Mouse (Mus musculus) monocyte, adult 2 months (primary cell): ENCODE data around the gene Taar4.

Experiments
- DNase-seq, 2 experiments: peaks; one replicate each; pipeline ENCODE4 v3.0.0; 2022; ENCODE audit warnings: low spot score in 2 of 2, low read depth in 1 of 2

Gene Taar4

DNA sequence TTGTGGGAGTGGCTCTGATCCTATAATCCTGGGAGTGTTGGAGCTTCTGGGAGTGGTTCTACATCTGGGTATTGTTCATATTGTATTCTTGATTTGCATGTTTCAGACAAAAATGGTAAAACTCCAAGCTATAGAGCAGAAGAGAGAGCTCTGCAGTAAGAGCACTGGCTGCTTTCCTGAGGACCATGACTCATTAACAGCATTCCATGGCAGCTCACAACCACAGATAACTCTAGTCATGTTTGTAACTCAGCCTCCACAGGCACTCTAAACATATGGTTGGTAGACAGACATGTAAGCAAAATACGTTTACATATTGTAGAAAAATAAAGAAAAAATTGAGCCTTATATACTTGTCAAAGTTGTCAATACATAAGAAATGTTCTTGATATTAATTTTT is 46.1 kb downstream of the Taar4 start:
- no peak for DNase-seq

DNA sequence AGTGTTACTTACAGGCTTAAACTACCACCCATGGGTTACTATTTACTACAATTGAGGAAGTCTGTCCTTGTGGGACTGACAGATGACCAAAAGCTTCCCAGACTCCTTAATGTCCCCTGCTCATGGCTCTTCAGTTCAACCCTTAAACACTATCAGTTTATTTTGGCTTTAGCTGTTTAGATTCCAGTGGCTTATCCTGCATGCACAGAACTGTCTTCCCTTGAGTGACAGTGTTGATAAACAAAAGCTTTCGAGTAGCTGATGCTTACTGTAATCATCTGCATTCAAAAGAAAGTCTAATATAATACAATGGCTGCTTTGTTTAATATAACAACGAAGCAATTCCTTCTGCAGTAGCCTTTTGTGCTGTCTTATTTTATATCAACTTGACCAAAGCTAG is 46.7 kb downstream of the Taar4 start:
- DNase-seq = no peak

DNA sequence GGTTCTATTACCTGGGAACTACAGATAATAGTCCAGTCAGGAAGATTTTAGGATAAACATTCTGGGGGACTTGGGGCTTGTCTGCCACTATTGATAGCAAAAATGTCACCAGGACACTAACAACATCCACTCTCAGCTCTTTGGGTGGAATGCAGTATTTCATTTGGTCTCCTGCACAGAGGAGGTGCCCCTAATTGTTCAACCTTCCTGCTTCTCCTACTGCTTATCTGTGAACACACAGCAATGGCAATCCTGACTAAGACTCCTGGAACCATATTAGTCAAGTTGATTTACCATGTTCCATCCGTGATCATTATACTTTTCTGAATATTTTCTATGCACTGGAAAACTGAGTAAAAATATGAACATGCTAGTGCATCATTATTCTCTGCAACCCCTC is 47.8 kb downstream of the Taar4 start:
- no peak for DNase-seq
